Mouse (Mus musculus): ENCODE measurements around the gene Gm10772. TPM values are rescaled to one million over a fixed set of nuclear protein-coding genes. Genes with fewer than 3 reads are reported as not detected.
"Not testable (repeated sequence)": the region's sequence is repeated elsewhere in the genome, so short reads cannot be mapped to it uniquely, and the experiment has no call there.

Gene Gm10772
- not detected in 2 replicates for polyA plus RNA-seq (2014; fragmentation: Nextera tagmentation; extraction: Ambion mirVana)

DNA sequence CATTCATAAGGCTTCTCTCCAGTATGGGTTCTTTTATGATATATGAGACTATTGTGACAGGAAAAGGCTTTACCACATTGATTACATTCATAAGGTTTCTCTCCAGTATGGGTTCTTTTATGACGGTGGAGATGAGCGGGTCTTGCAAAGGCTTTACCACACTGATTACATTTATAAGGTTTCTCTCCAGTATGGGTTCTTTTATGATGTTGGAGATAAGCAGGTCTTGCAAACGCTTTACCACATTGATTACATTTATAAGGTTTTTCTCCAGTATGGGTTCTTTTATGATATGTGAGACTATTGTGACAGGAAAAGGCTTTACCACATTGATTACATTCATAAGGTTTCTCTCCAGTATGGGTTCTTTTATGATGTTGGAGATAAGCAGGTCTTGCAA, at the start of gene Gm10772:
Gm10772 (minus strand) TSS at position 101 of the 400 bp plus-strand sequence.
- not testable (repeated sequence) for DNase-seq (ENCODE audit: low spot score)
- WGBS: 100% methylated on average over 2 of the region's 3 CpGs

GRCm38 (mm10) chr13:66263914-66264313, 36.5 kb upstream of the Gm10772 start:
- H3K4me2 ChIP-seq (replicated peaks; ENCODE audit: low read depth, low read length); H3K27me3 ChIP-seq (ENCODE audit: control insufficient read depth, insufficient read depth, low read length); H3K36me3 ChIP-seq (ENCODE audit: control insufficient read depth, insufficient read depth, low read length); H3K4me1 ChIP-seq (replicated peaks; ENCODE audit: control insufficient read depth, insufficient read depth, low read length); H3K9me3 ChIP-seq (ENCODE audit: control insufficient read depth, low read length); H3K4me3 ChIP-seq (ENCODE audit: low read depth, low read length); H3K27ac ChIP-seq (ENCODE audit: low read depth, low read length); ATAC-seq (ENCODE audit: low FRiP score); DNase-seq (ENCODE audit: low spot score); H3K9ac ChIP-seq (ENCODE audit: low read depth, low read length): not testable (repeated sequence)
- WGBS: no CpG with 5 or more reads among the region's 1 CpGs

More for the DNA sequence above, at the start of gene Gm10772:
- ATAC-seq (ENCODE audit: low FRiP score); H3K9ac ChIP-seq (ENCODE audit: low read depth, low read length); H3K4me1 ChIP-seq (replicated peaks; ENCODE audit: control insufficient read depth, insufficient read depth, low read length); H3K27me3 ChIP-seq (ENCODE audit: control insufficient read depth, insufficient read depth, low read length); H3K27ac ChIP-seq (ENCODE audit: low read depth, low read length); H3K4me3 ChIP-seq (ENCODE audit: low read depth, low read length); H3K4me2 ChIP-seq (replicated peaks; ENCODE audit: low read depth, low read length); H3K36me3 ChIP-seq (ENCODE audit: control insufficient read depth, insufficient read depth, low read length); H3K9me3 ChIP-seq (ENCODE audit: control insufficient read depth, low read length): not testable (repeated sequence)

GRCm38 (mm10) chr13:66263141-66263540, 35.8 kb upstream of the Gm10772 start:
- H3K4me2 ChIP-seq (replicated peaks; ENCODE audit: low read depth, low read length); H3K27ac ChIP-seq (ENCODE audit: low read depth, low read length); H3K36me3 ChIP-seq (ENCODE audit: control insufficient read depth, insufficient read depth, low read length); H3K9ac ChIP-seq (ENCODE audit: low read depth, low read length); ATAC-seq (ENCODE audit: low FRiP score); H3K9me3 ChIP-seq (ENCODE audit: control insufficient read depth, low read length); H3K4me1 ChIP-seq (replicated peaks; ENCODE audit: control insufficient read depth, insufficient read depth, low read length); DNase-seq (ENCODE audit: low spot score); H3K27me3 ChIP-seq (ENCODE audit: control insufficient read depth, insufficient read depth, low read length); H3K4me3 ChIP-seq (ENCODE audit: low read depth, low read length): not testable (repeated sequence)
- 90% methylated on average over 2 of the region's 7 CpGs for WGBS

DNA sequence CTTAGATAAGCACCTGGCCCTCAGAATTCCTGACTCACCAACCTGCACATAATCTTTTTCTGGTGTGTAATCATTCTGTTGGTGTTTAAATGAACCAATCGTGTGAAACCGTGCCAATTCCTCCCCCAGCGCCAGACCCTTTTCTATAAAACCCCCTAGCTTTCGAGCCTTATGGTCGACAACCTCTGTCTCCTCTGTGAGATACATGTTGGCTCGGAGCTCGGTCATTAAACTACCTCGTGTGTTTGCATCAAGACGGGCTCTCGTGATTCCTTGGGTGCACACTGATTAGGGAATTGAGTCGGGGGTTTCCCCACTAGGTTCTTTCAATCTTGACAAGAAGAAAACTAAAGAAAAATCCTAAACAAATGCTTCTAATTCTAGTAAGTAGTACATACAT, 13.0 kb downstream of the Gm10772 start:
- no peaks in the 10 kb centered on the region for H3K36me3 ChIP-seq (ENCODE audit: control insufficient read depth, insufficient read depth, low read length)
- no peaks in the 10 kb centered on the region for H3K27me3 ChIP-seq (ENCODE audit: control insufficient read depth, insufficient read depth, low read length)
- no peaks in the 10 kb centered on the region for H3K9me3 ChIP-seq (ENCODE audit: control insufficient read depth, low read length)
- WGBS: no CpG with 5 or more reads among the region's 11 CpGs
- H3K4me1 ChIP-seq (replicated peaks; ENCODE audit: control insufficient read depth, insufficient read depth, low read length): no peaks in the 10 kb centered on the region
- no peak overlapping the region for H3K27ac ChIP-seq (ENCODE audit: low read depth, low read length)
- H3K4me2 ChIP-seq (replicated peaks; ENCODE audit: low read depth, low read length): no peak overlapping the region
- no peak overlapping the region for H3K4me3 ChIP-seq (ENCODE audit: low read depth, low read length)
- no peak for ATAC-seq (ENCODE audit: low FRiP score)
- H3K9ac ChIP-seq (ENCODE audit: low read depth, low read length): no peak overlapping the region
- DNase-seq (ENCODE audit: low spot score): no peak

DNA sequence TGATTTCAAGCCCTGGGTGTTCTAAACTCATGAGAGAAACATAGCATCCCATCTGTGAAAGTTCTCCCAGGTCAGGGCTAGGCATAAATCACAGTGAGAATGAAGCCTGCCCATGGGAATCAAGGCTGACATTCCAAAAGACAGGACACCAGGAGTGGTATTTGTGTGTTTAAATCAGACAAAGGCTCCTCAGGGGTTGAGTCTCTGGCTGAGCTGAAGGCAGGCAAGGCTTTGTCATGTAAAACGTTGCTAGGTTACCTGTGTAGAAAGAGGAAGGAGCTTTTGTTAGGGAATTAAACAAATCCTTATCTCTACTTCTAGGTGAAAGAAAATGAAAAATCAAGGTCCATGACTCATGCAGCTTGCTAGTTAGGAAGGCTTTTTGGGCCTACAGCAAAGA, 13.6 kb downstream of the Gm10772 start:
- not testable (repeated sequence) for H3K4me2 ChIP-seq (replicated peaks; ENCODE audit: low read depth, low read length); H3K4me1 ChIP-seq (replicated peaks; ENCODE audit: control insufficient read depth, insufficient read depth, low read length); H3K36me3 ChIP-seq (ENCODE audit: control insufficient read depth, insufficient read depth, low read length); H3K27me3 ChIP-seq (ENCODE audit: control insufficient read depth, insufficient read depth, low read length); H3K4me3 ChIP-seq (ENCODE audit: low read depth, low read length); ATAC-seq (ENCODE audit: low FRiP score); DNase-seq (ENCODE audit: low spot score); H3K9me3 ChIP-seq (ENCODE audit: control insufficient read depth, low read length); H3K27ac ChIP-seq (ENCODE audit: low read depth, low read length); H3K9ac ChIP-seq (ENCODE audit: low read depth, low read length)
- no CpG with 5 or more reads among the region's 1 CpGs for WGBS

GRCm38 (mm10) chr13:66179172-66179571, 48.2 kb downstream of the Gm10772 start:
- H3K9me3 ChIP-seq (ENCODE audit: control insufficient read depth, low read length); H3K4me3 ChIP-seq (ENCODE audit: low read depth, low read length); H3K27me3 ChIP-seq (ENCODE audit: control insufficient read depth, insufficient read depth, low read length); H3K9ac ChIP-seq (ENCODE audit: low read depth, low read length); H3K4me2 ChIP-seq (replicated peaks; ENCODE audit: low read depth, low read length); H3K4me1 ChIP-seq (replicated peaks; ENCODE audit: control insufficient read depth, insufficient read depth, low read length); ATAC-seq (ENCODE audit: low FRiP score); DNase-seq (ENCODE audit: low spot score); H3K36me3 ChIP-seq (ENCODE audit: control insufficient read depth, insufficient read depth, low read length); H3K27ac ChIP-seq (ENCODE audit: low read depth, low read length): not testable (repeated sequence)
- 92% methylated on average over 4 of the region's 12 CpGs for WGBS

Other genes with a start within 250 kb of the Gm10772 start
- gene Gm10324, start 108.0 kb downstream of the Gm10772 start, polyA plus RNA-seq (2014; fragmentation: Nextera tagmentation; extraction: Ambion mirVana): not detected in 2 replicates
- not detected in 2 replicates for gene 2410141K09Rik, start 213.5 kb upstream of the Gm10772 start, polyA plus RNA-seq (2014; fragmentation: Nextera tagmentation; extraction: Ambion mirVana)